Mouse (Mus musculus): ENCODE data around the gene Lrrfip2.

- no peak for TF ChIP-seq CTCF (IDR thresholded peaks at IDR 0.05; ENCODE audit: low read depth)
- no peak for TF ChIP-seq EP300 (IDR thresholded peaks at IDR 0.05; ENCODE audit: low read depth)
Observed at GRCm38 (mm10) chr9:111088886-111089285, 28.5 kb upstream of the Lrrfip2 start.
